Mouse (Mus musculus) thymus, adult 2 months (tissue): ENCODE data around the gene Samm50.

ENCODE experiments used
- CTCF ChIP-seq: fragments of 200-500 bp; IDR thresholded peaks from 2 replicates; pipeline ENCODE4 v1.5.1; 2012; ENCODE audit warnings: mild to moderate bottlenecking, control low read depth, low read length, moderate library complexity, borderline replicate concordance; ENCODE audit not compliant: control insufficient read depth, poor library complexity, insufficient read depth; ENCODE audit errors: extremely low read depth
- POLR2A ChIP-seq: fragments of 200-500 bp; IDR thresholded peaks from 2 replicates; pipeline ENCODE4 v1.6.1; 2012; ENCODE audit warnings: mild to moderate bottlenecking, low read length, control low read depth, moderate library complexity; ENCODE audit not compliant: control insufficient read depth, poor library complexity, insufficient read depth; ENCODE audit errors: extremely low read depth

- TF ChIP-seq CTCF (no peak), POLR2A (no peak)
Observed at GRCm38 (mm10) chr15:84215273-84215672, 23.2 kb downstream of the Samm50 start.
